Mouse (Mus musculus): ENCODE measurements around the gene Vmn1r67.

The Vmn1r67 gene

DNA sequence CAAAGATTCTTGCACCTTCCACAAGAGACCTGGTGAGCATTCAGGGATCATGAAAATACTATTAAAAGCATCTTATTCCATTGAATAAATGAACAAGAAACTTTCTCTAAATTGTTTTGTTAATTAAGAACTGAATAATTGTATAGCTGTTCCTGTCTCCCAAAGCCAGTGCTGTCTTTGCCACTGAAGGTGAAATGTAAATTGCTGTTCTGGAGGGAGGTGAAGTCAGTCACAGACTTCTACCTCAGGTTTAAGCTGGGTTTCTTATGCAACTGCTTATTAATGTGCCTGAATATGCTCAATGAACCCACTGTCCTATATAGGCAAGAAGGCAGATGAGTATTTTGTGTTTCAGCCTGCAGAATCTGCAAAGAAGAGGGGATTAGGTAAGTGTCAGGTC, at the start of gene Vmn1r67:
Vmn1r67 (plus strand) TSS at position 301 of the 400 bp plus-strand sequence.
- DNase-seq: no peak

DNA sequence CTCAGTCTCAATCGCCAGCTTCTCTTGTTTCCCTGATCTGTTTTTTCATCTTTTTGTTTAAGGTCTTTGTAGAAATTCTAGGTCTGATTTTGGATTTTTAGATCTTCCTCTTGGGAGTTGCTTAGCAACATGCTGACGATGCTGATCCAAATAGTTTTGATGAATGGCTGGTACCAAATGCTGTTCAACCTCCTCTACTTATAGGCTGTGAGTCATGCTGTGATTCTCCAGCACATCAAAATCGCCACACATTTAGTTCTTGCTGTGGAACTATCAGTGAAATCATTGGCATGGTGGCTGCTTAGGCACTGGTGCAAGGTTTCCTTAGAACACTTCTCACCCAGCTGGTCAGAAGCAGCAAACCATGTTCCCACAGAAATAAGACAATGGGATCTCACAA, 15.0 kb downstream of the Vmn1r67 start:
- DNase-seq: no peak

DNA sequence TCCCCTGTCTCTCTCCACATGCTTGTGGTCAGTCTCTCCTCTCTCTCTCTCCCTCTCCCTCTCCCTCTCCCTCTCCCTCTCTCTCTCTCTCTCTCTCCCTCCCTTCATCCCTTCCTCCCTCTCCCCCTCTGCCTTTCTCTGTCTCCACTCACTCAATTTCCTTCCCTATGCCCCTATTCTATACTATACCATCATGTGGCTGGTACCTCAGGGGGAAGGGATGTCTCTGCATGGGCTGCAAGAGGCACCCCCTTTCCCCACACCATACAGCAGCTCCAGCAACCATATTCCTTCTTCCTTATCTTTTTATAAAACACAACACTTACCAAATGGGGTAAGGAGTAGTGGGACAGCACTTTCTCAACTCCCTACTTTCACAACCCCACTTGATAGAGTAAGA, 36.7 kb downstream of the Vmn1r67 start:
- DNase-seq: no peak

DNA sequence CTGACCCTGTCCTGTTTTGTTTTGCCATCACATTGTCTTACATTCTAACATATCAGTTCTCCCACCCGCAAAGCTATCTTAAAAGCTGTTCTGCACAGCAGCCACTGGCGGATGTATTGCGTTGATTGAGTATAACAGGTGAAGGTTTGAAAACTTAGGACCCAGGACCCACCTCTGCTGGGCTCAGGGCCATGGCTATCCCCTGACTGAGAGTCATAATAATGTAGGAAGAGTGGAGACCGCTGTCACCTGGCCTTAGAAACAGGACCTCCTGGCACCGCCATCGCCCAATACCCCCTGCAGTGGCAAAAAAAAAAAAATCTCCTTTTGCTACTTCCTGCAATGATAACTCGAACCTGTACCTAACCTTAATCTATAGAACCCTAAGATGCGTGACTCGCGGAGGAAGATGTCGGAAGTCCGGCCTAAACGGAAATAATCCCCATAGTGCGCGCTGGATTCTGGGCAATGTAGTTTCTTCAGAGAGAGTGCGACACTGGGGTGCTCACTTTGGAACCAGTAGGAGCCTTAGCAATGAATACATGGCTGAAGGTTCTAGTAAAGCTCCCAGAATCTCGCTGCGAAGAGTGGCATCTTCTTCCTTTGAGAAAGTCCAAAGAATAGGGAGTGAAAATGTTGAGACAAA, 37.6 kb downstream of the Vmn1r67 start:
- DNase-seq: peak; percentile 7 to 25

DNA sequence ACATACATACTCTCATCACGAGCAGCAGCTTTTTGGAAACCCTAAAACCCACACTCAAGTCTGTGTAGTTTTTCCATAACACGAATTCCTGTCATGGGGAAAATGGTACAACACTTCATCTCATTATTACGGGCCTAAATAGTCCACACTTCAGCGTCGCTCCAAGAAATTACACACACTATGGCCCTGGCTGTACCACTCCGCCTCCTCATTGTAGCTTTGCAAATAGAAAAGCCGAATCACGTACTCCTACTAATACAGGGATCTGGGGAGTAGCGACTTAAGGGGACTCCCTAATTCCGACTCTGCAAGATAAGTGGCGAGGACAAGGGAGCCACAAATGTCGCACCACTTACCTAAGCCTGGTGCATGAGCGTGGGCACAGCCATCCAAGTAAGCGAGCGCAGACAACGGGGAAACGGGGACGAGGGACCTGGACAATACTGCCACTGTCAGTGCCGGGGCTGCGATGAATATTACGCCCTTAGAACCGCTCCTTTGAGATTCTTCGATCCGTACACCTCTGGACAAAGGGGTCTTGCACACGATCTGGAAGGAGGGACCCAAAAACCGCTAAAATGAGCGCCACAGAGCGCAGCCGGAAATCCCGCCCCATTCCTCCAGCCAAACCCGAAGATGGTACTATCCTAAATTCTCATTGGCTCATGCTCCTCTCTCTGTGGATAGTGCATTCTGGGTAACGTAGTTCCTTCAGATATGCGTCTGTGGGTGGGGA, 51.8 kb downstream of the Vmn1r67 start, which contains the start of gene Zik1:
Zik1 (minus strand) TSS at position 609 of the 736 bp plus-strand sequence.
- peak; percentile 73 to 83 for DNase-seq

DNA sequence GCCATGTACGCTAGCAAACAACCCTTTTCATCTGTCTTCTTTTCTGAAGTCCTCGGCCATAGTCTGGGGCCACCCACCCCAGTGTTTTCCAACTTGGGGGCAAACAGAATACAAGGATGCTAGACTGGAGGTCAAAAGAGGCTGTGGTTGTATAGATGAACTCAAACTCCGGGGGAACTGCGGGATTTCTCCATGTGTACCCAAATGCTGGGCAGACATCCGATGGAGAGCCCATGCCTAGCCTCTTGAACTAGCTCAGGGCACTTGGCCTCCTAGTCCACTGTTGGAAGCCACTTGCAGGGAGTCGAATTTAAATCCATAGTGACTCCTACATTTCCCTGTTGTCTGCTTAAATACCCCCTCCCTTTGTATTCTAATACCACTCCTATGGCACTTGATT, 52.4 kb downstream of the Vmn1r67 start:
- no peak for DNase-seq
